Mouse (Mus musculus) myocyte (in vitro differentiated cells): ENCODE data around the gene Ankrd27. TPM values are rescaled to one million over a fixed set of nuclear protein-coding genes. Genes with fewer than 3 reads are reported as not detected.

Source experiments
- H3K27me3 ChIP-seq: one replicate; pipeline ENCODE4 v1.6.1; 2011; ENCODE audit not compliant: control insufficient read depth, insufficient read depth, insufficient read length
- H3K36me3 ChIP-seq: one replicate; pipeline ENCODE4 v1.6.1; 2011; ENCODE audit not compliant: control insufficient read depth, insufficient read depth
- H3K4me2 ChIP-seq: one replicate; pipeline ENCODE4 v1.6.1; 2011; ENCODE audit warnings: low read depth, control low read depth
- H3K4me3 ChIP-seq: one replicate; pipeline ENCODE4 v1.5.1; 2011; ENCODE audit warnings: mild to moderate bottlenecking, control low read depth, moderate library complexity
- H3K79me2 ChIP-seq: one replicate; pipeline ENCODE4 v1.6.1; 2011; ENCODE audit not compliant: control insufficient read depth, insufficient read depth
- H3ac ChIP-seq: one replicate; pipeline ENCODE4 v1.6.1; 2011; ENCODE audit not compliant: control insufficient read depth, insufficient read length
- CEBPB ChIP-seq: IDR thresholded peaks from 2 replicates; pipeline ENCODE4 v1.6.1; 2011; ENCODE audit warnings: mild to moderate bottlenecking, moderate library complexity; ENCODE audit not compliant: poor library complexity, insufficient read depth, severe bottlenecking
- E2F4 ChIP-seq: IDR thresholded peaks from one replicate; pipeline ENCODE4 v1.6.1; 2011; ENCODE audit warnings: mild to moderate bottlenecking, control low read depth, moderate library complexity; ENCODE audit not compliant: insufficient read depth
- MAX ChIP-seq: IDR thresholded peaks from one replicate; pipeline ENCODE4 v1.6.1; 2011; ENCODE audit warnings: low read depth, mild to moderate bottlenecking, control low read depth
- MYOD1 ChIP-seq, 3 experiments: IDR thresholded peaks; one replicate each; pipeline ENCODE4 v1.6.1; 2011; ENCODE audit warnings: control low read depth in 2 of 3, low read depth in 2 of 3, mild to moderate bottlenecking in 2 of 3, moderate library complexity in 1 of 3; ENCODE audit not compliant: insufficient read length in 2 of 3, control insufficient read depth in 1 of 3
- MYOG ChIP-seq, 3 experiments: IDR thresholded peaks; one replicate each; pipeline ENCODE4 v1.6.1; 2011; ENCODE audit warnings: control low read depth in 2 of 3, low read depth in 2 of 3, mild to moderate bottlenecking in 2 of 3; ENCODE audit not compliant: insufficient read length in 2 of 3, control insufficient read depth in 1 of 3, insufficient read depth in 1 of 3
- POLR2A ChIP-seq: IDR thresholded peaks from one replicate; pipeline ENCODE4 v1.6.1; 2011; ENCODE audit warnings: low read depth, mild to moderate bottlenecking, control low read depth, moderate library complexity; ENCODE audit not compliant: insufficient read length
- POLR2AphosphoS2 ChIP-seq: IDR thresholded peaks from one replicate; pipeline ENCODE4 v1.6.1; 2011; ENCODE audit warnings: low read depth, control low read depth; ENCODE audit not compliant: insufficient read length
- REST ChIP-seq: IDR thresholded peaks from one replicate; pipeline ENCODE4 v1.6.1; 2011; ENCODE audit warnings: mild to moderate bottlenecking, control low read depth, moderate library complexity; ENCODE audit not compliant: insufficient read depth, insufficient read length
- SRF ChIP-seq: IDR thresholded peaks from one replicate; pipeline ENCODE4 v1.6.1; 2011; ENCODE audit warnings: low read depth; ENCODE audit not compliant: control insufficient read depth, insufficient read length
- TCF12 ChIP-seq: IDR thresholded peaks from one replicate; pipeline ENCODE4 v1.6.1; 2011; ENCODE audit warnings: mild to moderate bottlenecking, control low read depth; ENCODE audit not compliant: poor library complexity, insufficient read depth, severe bottlenecking
- TCF3 ChIP-seq: IDR thresholded peaks from one replicate; pipeline ENCODE4 v1.6.1; 2011; ENCODE audit warnings: low read depth, control low read depth; ENCODE audit not compliant: insufficient read length
- USF1 ChIP-seq: IDR thresholded peaks from one replicate; pipeline ENCODE4 v1.6.1; 2011; ENCODE audit warnings: low read depth, mild to moderate bottlenecking, control low read depth, moderate library complexity
- polyA plus RNA-seq: library from polyadenylated mRNA; unstranded; fragments of >200 nt; fragmentation: generic; extraction: Trizol; gene quantifications from one replicate; pipeline ENCODE4 v1.2.1, GENCODE M21; 2012; ENCODE audit warnings: missing spikeins

Gene Ankrd27
- polyA plus RNA-seq, 1 experiment, result 13.0 TPM

DNA sequence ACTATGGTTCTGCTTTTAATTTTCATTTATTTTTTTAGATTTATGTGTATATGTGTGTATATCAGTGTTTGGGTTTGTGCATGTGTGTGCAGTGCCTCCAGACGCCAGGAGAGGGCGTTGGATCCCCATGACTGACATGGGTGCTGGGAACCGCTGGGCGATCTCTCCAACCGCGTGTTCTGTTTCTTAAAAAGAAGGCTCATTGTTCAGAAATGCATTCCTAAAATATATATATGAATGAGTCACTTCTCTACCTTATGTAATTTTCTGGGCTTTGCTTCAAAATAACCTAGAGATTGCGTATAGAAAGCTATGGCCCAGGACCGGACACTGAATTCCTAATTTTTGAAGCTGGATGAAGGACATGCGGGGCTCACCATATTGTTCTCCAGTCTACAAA is 13.4 kb downstream of the Ankrd27 start:
- H3K4me2 ChIP-seq, result no peak overlapping the region
- no peaks in the 10 kb centered on the region for H3K27me3 ChIP-seq
- H3K79me2 ChIP-seq, result no peaks in the 10 kb centered on the region
- peaks cover 7% of the 10 kb centered on the region for H3K36me3 ChIP-seq
- TF ChIP-seq MYOG (IDR thresholded peaks at IDR 0.05; ENCODE audit: control insufficient read depth in 1 of 3, insufficient read depth in 1 of 3, insufficient read length in 2 of 3, low read depth in 2 of 3) (no peak), POLR2AphosphoS2 (no peak), USF1 (no peak), CEBPB (no peak), REST (no peak), TCF12 (no peak), E2F4 (no peak), MYOD1 (IDR thresholded peaks at IDR 0.05; ENCODE audit: control insufficient read depth in 1 of 3, insufficient read length in 2 of 3, low read depth in 2 of 3) (no peak), SRF (no peak), POLR2A (no peak), MAX (no peak), TCF3 (no peak)
- no peak overlapping the region for H3ac ChIP-seq
- no peak overlapping the region for H3K4me3 ChIP-seq

DNA sequence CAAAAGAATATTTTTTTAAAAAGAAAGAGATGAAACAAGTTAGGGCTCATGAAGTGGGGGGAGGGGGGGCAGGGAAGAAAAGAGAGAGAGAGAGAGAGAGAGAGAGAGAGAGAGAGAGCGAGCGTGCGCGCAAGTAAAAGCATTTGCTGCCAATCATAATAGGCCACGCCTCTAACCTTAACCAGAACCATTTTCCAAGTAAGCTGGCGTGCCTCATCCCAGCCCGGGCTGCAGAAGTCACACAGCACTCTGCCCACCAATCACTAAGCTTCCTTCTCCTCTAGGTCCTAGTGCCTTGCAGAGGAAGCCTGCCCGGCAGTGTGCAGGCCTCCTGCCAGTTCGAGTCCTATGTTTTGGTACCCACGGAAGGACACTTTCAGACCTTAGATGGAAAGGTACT is 14.0 kb downstream of the Ankrd27 start:
- TF ChIP-seq MAX, result no peak
- TF ChIP-seq MYOD1 (IDR thresholded peaks at IDR 0.05; ENCODE audit: control insufficient read depth in 1 of 3, insufficient read length in 2 of 3, low read depth in 2 of 3), result no peak
- TF ChIP-seq USF1, result no peak
- no peak for TF ChIP-seq TCF3
- TF ChIP-seq SRF, result no peak
- no peak for TF ChIP-seq CEBPB
- TF ChIP-seq POLR2AphosphoS2, result no peak
- TF ChIP-seq REST, result no peak
- no peak overlapping the region for H3ac ChIP-seq
- H3K4me3 ChIP-seq, result no peak overlapping the region
- no peaks in the 10 kb centered on the region for H3K27me3 ChIP-seq
- no peaks in the 10 kb centered on the region for H3K79me2 ChIP-seq
- H3K4me2 ChIP-seq, result no peak overlapping the region
- peaks cover 4% of the 10 kb centered on the region for H3K36me3 ChIP-seq

DNA sequence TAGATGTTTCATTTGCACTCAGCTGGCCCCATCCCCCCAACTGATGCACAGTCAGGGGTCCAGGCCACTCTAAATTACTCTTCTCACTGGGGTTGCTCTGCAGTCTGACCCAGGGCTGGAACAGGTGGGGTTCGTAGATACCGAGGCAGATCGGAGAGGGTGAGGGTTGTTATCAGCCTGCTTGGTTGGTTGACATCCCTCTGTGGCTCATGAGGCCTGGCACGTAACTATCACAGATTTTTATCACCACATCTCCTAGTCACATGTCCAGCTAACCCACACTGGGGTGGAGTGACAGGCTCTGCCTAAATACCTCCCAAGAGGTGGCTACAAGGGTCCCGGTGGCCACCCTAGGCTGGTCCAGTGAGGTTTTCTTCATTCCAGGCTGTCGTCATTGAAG is 15.1 kb downstream of the Ankrd27 start:
- peaks cover 4% of the 10 kb centered on the region for H3K36me3 ChIP-seq
- H3K27me3 ChIP-seq, result no peaks in the 10 kb centered on the region
- H3K79me2 ChIP-seq, result no peaks in the 10 kb centered on the region
- no peak overlapping the region for H3ac ChIP-seq
- no peak overlapping the region for H3K4me2 ChIP-seq
- TF ChIP-seq POLR2A (no peak), CEBPB (no peak), USF1 (no peak), TCF3 (no peak), TCF12 (no peak), MAX (no peak), MYOD1 (IDR thresholded peaks at IDR 0.05; ENCODE audit: control insufficient read depth in 1 of 3, insufficient read length in 2 of 3, low read depth in 2 of 3) (no peak), REST (no peak), SRF (no peak), E2F4 (no peak), MYOG (IDR thresholded peaks at IDR 0.05; ENCODE audit: control insufficient read depth in 1 of 3, insufficient read depth in 1 of 3, insufficient read length in 2 of 3, low read depth in 2 of 3) (no peak), POLR2AphosphoS2 (no peak)
- H3K4me3 ChIP-seq, result no peak overlapping the region

DNA sequence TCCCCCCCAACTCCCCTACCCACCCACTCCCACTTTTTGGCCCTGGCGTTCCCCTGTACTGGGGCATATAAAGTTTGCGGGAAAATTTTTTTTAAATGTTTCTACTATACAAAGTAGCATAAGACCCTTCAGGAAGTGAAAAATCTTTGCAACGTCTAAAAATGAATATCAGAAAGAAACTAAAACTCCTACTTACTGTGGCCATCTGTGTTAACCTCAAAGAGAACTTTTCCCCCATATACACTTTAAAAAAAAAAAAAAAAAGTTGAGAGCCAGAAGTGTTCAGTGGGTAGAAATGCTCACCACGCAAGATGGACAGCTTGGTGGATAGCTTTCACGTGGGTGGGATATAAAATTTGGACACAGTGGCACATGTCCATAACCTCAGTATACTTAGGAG is 16.7 kb downstream of the Ankrd27 start:
- H3K79me2 ChIP-seq, result no peaks in the 10 kb centered on the region
- H3K4me3 ChIP-seq, result no peak overlapping the region
- H3ac ChIP-seq, result no peak overlapping the region
- TF ChIP-seq MAX, result no peak
- TF ChIP-seq REST, result no peak
- TF ChIP-seq CEBPB, result no peak
- TF ChIP-seq POLR2AphosphoS2, result no peak
- TF ChIP-seq MYOG (IDR thresholded peaks at IDR 0.05; ENCODE audit: control insufficient read depth in 1 of 3, insufficient read depth in 1 of 3, insufficient read length in 2 of 3, low read depth in 2 of 3), result no peak
- no peak for TF ChIP-seq TCF12
- TF ChIP-seq SRF, result no peak
- no peak for TF ChIP-seq MYOD1 (IDR thresholded peaks at IDR 0.05; ENCODE audit: control insufficient read depth in 1 of 3, insufficient read length in 2 of 3, low read depth in 2 of 3)
- TF ChIP-seq TCF3, result no peak
- TF ChIP-seq USF1, result no peak
- no peak for TF ChIP-seq POLR2A
- no peak for TF ChIP-seq E2F4
- no peaks in the 10 kb centered on the region for H3K27me3 ChIP-seq
- peaks cover 4% of the 10 kb centered on the region for H3K36me3 ChIP-seq
- H3K4me2 ChIP-seq, result no peak overlapping the region

DNA sequence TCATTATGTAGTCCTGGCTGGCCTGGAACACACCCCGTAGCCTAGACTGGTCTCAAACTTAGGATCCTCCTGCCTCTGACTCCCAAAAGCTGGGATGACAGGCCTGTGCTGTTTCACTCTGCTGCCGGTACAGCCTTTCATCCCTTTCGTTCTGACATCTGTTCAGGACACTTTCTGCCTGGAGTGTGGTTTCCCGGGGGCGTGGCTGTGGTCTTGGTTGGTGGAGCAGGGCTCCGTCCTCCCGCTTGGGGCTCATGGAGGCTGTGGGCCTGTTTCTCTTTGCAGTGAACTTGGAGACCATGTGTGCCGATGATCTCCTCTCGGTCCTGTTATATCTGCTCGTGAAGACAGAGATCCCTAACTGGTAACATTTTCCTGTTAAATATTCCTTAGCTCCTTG is 20.8 kb downstream of the Ankrd27 start:
- no peak overlapping the region for H3K4me2 ChIP-seq
- H3K4me3 ChIP-seq, result no peak overlapping the region
- no peaks in the 10 kb centered on the region for H3K27me3 ChIP-seq
- peaks cover 6% of the 10 kb centered on the region for H3K36me3 ChIP-seq
- TF ChIP-seq E2F4 (no peak), POLR2A (no peak)
- H3K79me2 ChIP-seq, result no peaks in the 10 kb centered on the region
- H3ac ChIP-seq, result no peak overlapping the region
